Mouse (Mus musculus) neural tube, embryonic 13.5 days (tissue): ENCODE results near the gene Foxa3. TPM values are rescaled to one million over a fixed set of nuclear protein-coding genes. Genes with fewer than 3 reads are reported as not detected.

Source experiments
- ATAC-seq: fragments of 200-750 bp; cut with Nextera tagmentation; 2 replicates; pipeline ENCODE4 v1.8.0; 2017; ENCODE audit warnings: low read depth, mild to moderate bottlenecking, moderate TSS enrichment, moderate library complexity
- H3K27ac ChIP-seq: fragments of 300-500 bp; sonication (generic); replicated peaks from 2 replicates; pipeline ENCODE4 v1.5.1; 2015; ENCODE audit warnings: moderate library complexity, mild to moderate bottlenecking, inconsistent platforms
- H3K27me3 ChIP-seq: fragments of 300-500 bp; sonication (generic); 2 replicates; pipeline ENCODE4 v1.6.1; 2015; ENCODE audit warnings: mild to moderate bottlenecking, inconsistent platforms
- H3K36me3 ChIP-seq: fragments of 300-500 bp; sonication (generic); 2 replicates; pipeline ENCODE4 v1.6.1; 2015; ENCODE audit warnings: mild to moderate bottlenecking, inconsistent platforms
- H3K4me1 ChIP-seq: fragments of 300-500 bp; sonication (generic); replicated peaks from 2 replicates; pipeline ENCODE4 v1.6.1; 2015; ENCODE audit warnings: inconsistent platforms
- H3K4me2 ChIP-seq: fragments of 300-500 bp; sonication (generic); 2 replicates; pipeline ENCODE4 v1.6.1; 2015; ENCODE audit warnings: inconsistent platforms, mild to moderate bottlenecking, moderate library complexity
- H3K4me3 ChIP-seq: fragments of 300-500 bp; sonication (generic); 2 replicates; pipeline ENCODE4 v1.5.1; 2015; ENCODE audit warnings: mild to moderate bottlenecking, inconsistent platforms
- H3K9ac ChIP-seq: fragments of 300-500 bp; sonication (generic); 2 replicates; pipeline ENCODE4 v1.6.1; 2015; ENCODE audit warnings: moderate library complexity, mild to moderate bottlenecking, inconsistent platforms
- H3K9me3 ChIP-seq: fragments of 300-500 bp; sonication (generic); 2 replicates; pipeline ENCODE4 v1.6.1; 2016; ENCODE audit warnings: inconsistent platforms
- WGBS: fragments of 180-500 bp; shearing (Covaris S2); methylation state at CpG from one replicate; pipeline ENCODE4 v1.1.7; 2015; 5-methylcytosine and 5-hydroxymethylcytosine counted together
- polyA plus RNA-seq: library from polyadenylated mRNA; unstranded; fragments of >200 nt; fragmentation: Nextera tagmentation; extraction: Ambion mirVana; gene quantifications from 2 replicates; pipeline ENCODE4 v1.2.1, GENCODE M21; 2015

Foxa3 gene
- polyA plus RNA-seq, 1 experiment from 2014 or later, result 0.13 TPM

DNA sequence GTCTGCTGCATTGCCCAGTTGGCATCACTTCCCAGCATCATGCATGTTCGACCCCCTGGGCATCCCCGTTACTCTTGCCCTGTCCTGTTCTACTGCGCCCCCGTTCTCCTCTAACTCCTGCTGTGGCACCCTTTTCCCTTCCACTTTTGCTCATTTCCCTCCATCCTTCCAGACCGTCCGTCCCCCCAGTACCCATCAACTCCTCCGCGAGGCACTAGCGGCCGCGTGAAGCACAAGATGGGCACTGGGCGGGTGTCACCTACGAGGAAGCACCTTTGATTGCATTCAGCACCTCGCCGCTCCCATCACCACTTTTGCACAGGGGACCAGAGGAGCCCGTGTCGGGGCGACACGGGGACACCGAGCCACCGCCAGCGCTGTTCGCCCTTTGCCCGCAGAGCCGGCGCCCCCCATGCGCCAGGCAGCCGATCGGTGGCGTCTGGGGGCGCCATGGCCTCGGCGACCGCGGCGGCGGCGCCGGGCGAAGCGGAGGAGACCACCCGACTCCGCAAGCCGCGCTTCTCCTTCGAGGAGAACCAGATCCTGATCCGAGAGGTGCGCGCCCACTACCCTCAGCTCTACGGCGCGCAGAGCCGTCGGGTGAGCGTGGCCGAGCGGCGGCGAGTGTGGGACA is 31.6 kb downstream of the Foxa3 start:
- H3K27me3 ChIP-seq, result peaks cover 21% of the 10 kb centered on the region
- H3K9ac ChIP-seq, result peak overlapping the region; percentile 79
- H3K27ac ChIP-seq, result peak overlapping the region; percentile 80
- under 1% methylated on average over 59 of the region's 59 CpGs for WGBS
- ATAC-seq, result peak; percentile 36
- peak overlapping the region; percentile 62 for H3K4me3 ChIP-seq
- H3K9me3 ChIP-seq, result no peaks in the 10 kb centered on the region
- peak overlapping the region; percentile 83 for H3K4me2 ChIP-seq
- peaks cover 18% of the 10 kb centered on the region for H3K36me3 ChIP-seq
- H3K4me1 ChIP-seq, result peaks cover 46% of the 10 kb centered on the region

DNA sequence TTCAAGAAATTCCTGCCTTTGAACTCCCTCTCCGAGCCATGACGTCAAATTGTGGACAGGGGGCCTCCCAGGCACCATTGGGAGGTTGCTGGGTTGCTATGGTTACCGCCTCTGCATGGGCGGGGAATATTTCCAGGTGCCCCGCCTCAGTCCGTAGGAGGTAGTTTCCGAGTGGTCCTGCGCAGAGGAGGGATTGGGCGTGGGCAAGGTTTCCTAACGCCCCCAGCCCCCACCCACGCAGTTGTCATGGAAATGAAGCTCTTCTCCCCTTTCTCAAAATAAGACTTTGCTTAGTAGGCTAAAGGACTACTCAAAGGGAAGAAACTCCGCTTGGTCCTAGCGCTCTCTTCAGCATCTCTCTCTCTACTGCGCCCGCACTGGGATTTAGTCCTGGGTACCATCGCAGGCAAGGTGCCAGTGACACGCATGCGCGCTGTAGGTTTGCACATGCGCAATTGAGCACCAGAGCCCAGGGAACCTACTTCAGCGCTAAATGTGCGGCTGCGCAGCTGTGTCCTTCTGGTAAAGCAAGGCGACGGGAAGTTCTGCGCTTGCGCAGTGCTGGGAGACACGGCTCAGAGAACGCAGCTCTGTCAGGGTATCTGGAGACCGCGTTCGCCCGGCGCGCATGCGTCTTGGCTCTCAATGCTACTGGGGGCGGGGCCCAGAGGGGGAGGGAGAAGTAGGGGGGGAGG is 32.6 kb downstream of the Foxa3 start, which contains the start of gene Mypop:
TSS of gene Mypop (plus strand) at position 645 of the 695 bp plus-strand sequence.
- Histone ChIP-seq H3K4me2 (peak within 1 kb of the TSS; percentile 83), H3K9ac (peak within 1 kb of the TSS; percentile 79), H3K4me3 (peak within 1 kb of the TSS; percentile 62), H3K27me3 (peaks cover 21% of the 10 kb centered on the region), H3K36me3 (peaks cover 8% of the 10 kb centered on the region; the same call in 1 of the 2 replicates), H3K4me1 (peaks cover 46% of the 10 kb centered on the region), H3K9me3 (no peaks in the 10 kb centered on the region), H3K27ac (peak within 1 kb of the TSS; percentile 94)
- ATAC-seq, result peak; percentile 94
- WGBS, result under 1% methylated on average over 37 of the region's 37 CpGs

DNA sequence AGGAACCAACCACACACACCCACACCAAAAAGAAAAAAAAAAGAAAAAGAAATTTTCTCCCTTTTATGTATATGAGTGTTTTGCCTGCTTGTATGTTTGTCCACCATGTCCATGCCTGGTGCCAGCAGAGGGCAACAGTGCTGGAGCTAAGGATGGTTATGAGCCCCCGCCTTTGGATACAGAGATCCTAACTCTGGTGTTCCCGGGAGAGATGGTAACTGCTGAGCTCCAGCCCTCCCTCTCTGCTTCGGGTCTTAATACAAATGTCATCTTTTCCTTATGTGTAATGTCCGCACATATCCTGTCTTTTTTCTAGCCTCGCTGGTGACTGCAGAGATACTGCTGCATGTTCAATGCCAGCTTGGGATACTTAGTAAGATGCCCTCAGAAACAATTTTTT is 33.3 kb downstream of the Foxa3 start:
- WGBS, result 8% methylated on average over 5 of the region's 5 CpGs

GRCm38 (mm10) chr7:18988780-18989179 is 34.6 kb downstream of the Foxa3 start:
- no peak for ATAC-seq
- Histone ChIP-seq H3K4me1 (peaks cover 29% of the 10 kb centered on the region), H3K27ac (no peak overlapping the region), H3K4me3 (no peak overlapping the region), H3K27me3 (peaks cover 19% of the 10 kb centered on the region), H3K4me2 (no peak overlapping the region), H3K9ac (no peak overlapping the region), H3K36me3 (no peaks in the 10 kb centered on the region), H3K9me3 (no peaks in the 10 kb centered on the region)
- 69% methylated on average over 6 of the region's 6 CpGs for WGBS

More for the DNA sequence above, 33.3 kb downstream of the Foxa3 start:
- peak overlapping the region; percentile 65 for H3K9ac ChIP-seq
- peaks cover 40% of the 10 kb centered on the region for H3K4me1 ChIP-seq
- no peaks in the 10 kb centered on the region for H3K36me3 ChIP-seq
- no peaks in the 10 kb centered on the region for H3K9me3 ChIP-seq
- peak overlapping the region; percentile 62 for H3K4me3 ChIP-seq
- ATAC-seq, result 0 out of 2 replicates have a peak, but pooled peaks have one; percentile 17
- H3K27me3 ChIP-seq, result peaks cover 21% of the 10 kb centered on the region
- H3K27ac ChIP-seq, result peak overlapping the region; percentile 94
- peak overlapping the region; percentile 83 for H3K4me2 ChIP-seq

- 71% methylated on average over 13 of the region's 13 CpGs for WGBS
- Histone ChIP-seq H3K27ac (no peak overlapping the region), H3K9ac (no peak overlapping the region), H3K4me1 (peaks cover 18% of the 10 kb centered on the region), H3K27me3 (peaks cover 9% of the 10 kb centered on the region), H3K4me2 (no peak overlapping the region), H3K4me3 (no peak overlapping the region), H3K9me3 (no peaks in the 10 kb centered on the region), H3K36me3 (no peaks in the 10 kb centered on the region)
- no peak for ATAC-seq
Observed at GRCm38 (mm10) chr7:18987747-18988146, 35.6 kb downstream of the Foxa3 start.

GRCm38 (mm10) chr7:18987100-18987499 is 36.2 kb downstream of the Foxa3 start, which contains the start of gene Nanos2:
Gene Nanos2, plus strand, starts transcription at chr7:18987400.
- no peak within 1 kb of the TSS for H3K9ac ChIP-seq
- H3K27ac ChIP-seq, result no peak within 1 kb of the TSS
- H3K4me2 ChIP-seq, result no peak within 1 kb of the TSS
- ATAC-seq, result no peak
- H3K36me3 ChIP-seq, result no peaks in the 10 kb centered on the region
- peaks cover 12% of the 10 kb centered on the region for H3K4me1 ChIP-seq
- no peak within 1 kb of the TSS for H3K4me3 ChIP-seq
- 58% methylated on average over 2 of the region's 2 CpGs for WGBS
- H3K27me3 ChIP-seq, result peaks cover 4% of the 10 kb centered on the region; the same call in 1 of the 2 replicates
- no peaks in the 10 kb centered on the region for H3K9me3 ChIP-seq

- peaks cover 6% of the 10 kb centered on the region for H3K4me1 ChIP-seq
- H3K9me3 ChIP-seq, result no peaks in the 10 kb centered on the region
- no peak overlapping the region for H3K4me3 ChIP-seq
- peaks cover 4% of the 10 kb centered on the region; the same call in 1 of the 2 replicates for H3K27me3 ChIP-seq
- no peaks in the 10 kb centered on the region for H3K36me3 ChIP-seq
- no peak overlapping the region for H3K4me2 ChIP-seq
- no peak overlapping the region for H3K27ac ChIP-seq
- no peak for ATAC-seq
- H3K9ac ChIP-seq, result no peak overlapping the region
- WGBS, result 83% methylated on average over 2 of the region's 2 CpGs
Observed at GRCm38 (mm10) chr7:18986503-18986902, 36.8 kb downstream of the Foxa3 start.

GRCm38 (mm10) chr7:18978381-18978780 is 45.0 kb downstream of the Foxa3 start:
- H3K4me1 ChIP-seq, result no peaks in the 10 kb centered on the region
- no peak overlapping the region for H3K4me2 ChIP-seq
- H3K4me3 ChIP-seq, result no peak overlapping the region
- H3K9ac ChIP-seq, result no peak overlapping the region
- H3K27ac ChIP-seq, result no peak overlapping the region
- H3K27me3 ChIP-seq, result no peaks in the 10 kb centered on the region
- no peak for ATAC-seq
- H3K36me3 ChIP-seq, result no peaks in the 10 kb centered on the region
- H3K9me3 ChIP-seq, result no peaks in the 10 kb centered on the region
- WGBS, result 88% methylated on average over 9 of the region's 9 CpGs

DNA sequence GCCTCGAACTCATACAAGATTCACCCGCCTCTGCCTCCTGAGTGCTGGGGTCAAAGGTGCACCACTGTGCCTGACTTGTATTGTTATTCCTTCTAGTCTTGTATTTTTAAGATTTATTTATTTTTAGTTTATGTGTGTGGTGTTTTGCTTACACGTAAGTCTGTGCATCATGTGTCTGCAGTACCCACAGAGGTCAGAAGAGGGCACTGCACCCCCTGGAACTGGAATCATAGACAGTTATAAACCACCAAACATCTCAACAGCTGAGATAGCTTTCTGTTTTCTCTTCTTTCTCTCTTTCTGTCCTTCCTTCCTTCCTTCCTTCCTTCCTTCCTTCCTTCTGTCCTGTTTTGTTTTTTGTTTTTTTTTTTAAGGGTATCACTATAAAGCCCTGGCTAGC is 52.4 kb downstream of the Foxa3 start:
- peaks cover 8% of the 10 kb centered on the region for H3K4me1 ChIP-seq
- H3K27ac ChIP-seq, result no peak overlapping the region
- H3K9ac ChIP-seq, result no peak overlapping the region
- WGBS, result 84% methylated on average over 3 of the region's 3 CpGs
- ATAC-seq, result no peak
- no peak overlapping the region for H3K4me2 ChIP-seq
- no peak overlapping the region for H3K4me3 ChIP-seq
- no peaks in the 10 kb centered on the region for H3K27me3 ChIP-seq
- 0 out of 2 replicates have a peak, but pooled peaks cover 6% of the 10 kb centered on the region for H3K9me3 ChIP-seq
- H3K36me3 ChIP-seq, result no peaks in the 10 kb centered on the region

- H3K36me3 ChIP-seq, result no peaks in the 10 kb centered on the region
- ATAC-seq, result peak; percentile 56; the same call in 1 of the 2 replicates
- 8% methylated on average over 8 of the region's 8 CpGs for WGBS
Observed at GRCm38 (mm10) chr7:18967603-18968002, 55.7 kb downstream of the Foxa3 start.

DNA sequence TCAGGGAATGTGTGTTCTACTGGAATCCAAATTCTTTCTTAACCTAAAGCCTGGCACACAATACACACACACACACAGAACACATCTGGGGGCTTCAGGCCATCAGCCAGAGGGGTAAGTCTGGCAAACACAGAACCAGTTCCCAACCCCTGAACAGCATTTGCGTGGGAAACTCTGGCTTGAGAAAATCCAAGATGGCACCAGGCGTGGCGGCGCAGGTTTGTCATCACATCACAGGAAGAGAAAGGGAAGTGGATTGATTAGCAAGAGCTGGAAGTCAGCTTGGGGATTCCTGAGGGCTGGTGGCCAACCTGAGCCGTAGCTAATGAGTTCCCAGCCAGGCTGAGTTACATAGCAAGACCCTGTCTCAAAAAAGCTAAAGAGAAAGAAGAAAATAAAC is 58.0 kb downstream of the Foxa3 start:
- Histone ChIP-seq H3K9ac (no peak overlapping the region), H3K4me1 (peaks cover 52% of the 10 kb centered on the region), H3K36me3 (no peaks in the 10 kb centered on the region), H3K4me2 (no peak overlapping the region), H3K4me3 (no peak overlapping the region), H3K27ac (no peak overlapping the region; the same call in 1 of the 2 replicates), H3K27me3 (peaks cover 8% of the 10 kb centered on the region), H3K9me3 (no peaks in the 10 kb centered on the region)
- no peak for ATAC-seq
- 85% methylated on average over 5 of the region's 5 CpGs for WGBS

More at GRCm38 (mm10) chr7:18967603-18968002, 55.7 kb downstream of the Foxa3 start:
- Histone ChIP-seq H3K9ac (no peak overlapping the region), H3K27ac (no peak overlapping the region), H3K4me2 (no peak overlapping the region), H3K4me3 (no peak overlapping the region), H3K27me3 (peaks cover 3% of the 10 kb centered on the region; the same call in 1 of the 2 replicates), H3K4me1 (peaks cover 29% of the 10 kb centered on the region), H3K9me3 (0 out of 2 replicates have a peak, but pooled peaks cover 6% of the 10 kb centered on the region)

DNA sequence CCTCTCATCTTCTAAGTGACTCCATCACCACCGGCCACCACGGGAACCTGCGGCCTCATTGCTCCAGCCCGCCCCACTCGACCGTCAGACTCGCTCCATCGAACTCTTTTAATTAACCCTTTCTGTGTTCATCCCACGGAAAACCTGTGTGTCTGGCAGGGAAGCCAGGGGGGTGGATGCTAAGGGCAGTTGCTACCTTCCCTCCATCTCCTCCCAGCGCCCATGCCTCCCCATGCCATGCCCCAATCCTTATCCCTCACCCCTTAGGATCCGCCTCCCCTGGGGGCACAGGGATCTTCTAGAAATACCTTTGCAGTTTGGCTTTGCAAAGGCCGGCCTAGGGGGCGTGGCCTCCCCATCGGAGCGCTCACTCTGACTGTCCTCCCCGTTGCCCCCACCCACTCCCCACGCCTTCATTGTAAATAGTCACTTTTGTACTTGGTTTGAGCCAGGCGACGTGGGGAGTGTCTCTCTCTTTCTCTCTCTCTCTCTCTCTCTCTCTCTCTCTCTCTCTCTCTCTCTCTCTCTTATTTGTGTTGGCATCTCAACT is 60.0 kb downstream of the Foxa3 start:
- no peak for ATAC-seq
- Histone ChIP-seq H3K4me3 (no peak overlapping the region), H3K4me2 (peak overlapping the region; percentile 51), H3K27ac (no peak overlapping the region), H3K36me3 (peaks cover 10% of the 10 kb centered on the region; the same call in 1 of the 2 replicates), H3K9ac (peak overlapping the region; percentile 22; the same call in 1 of the 2 replicates), H3K27me3 (peaks cover 8% of the 10 kb centered on the region), H3K9me3 (no peaks in the 10 kb centered on the region), H3K4me1 (peaks cover 68% of the 10 kb centered on the region)
- WGBS, result 3% methylated on average over 19 of the region's 19 CpGs
